Mouse (Mus musculus): ENCODE data around the gene Prl2a1. TPM values are rescaled to one million over a fixed set of nuclear protein-coding genes. Genes with fewer than 3 reads are reported as not detected.
"Not testable (repeated sequence)": the region's sequence is repeated elsewhere in the genome, so short reads cannot be mapped to it uniquely, and the experiment has no call there.

Gene Prl2a1
- not detected in 2 replicates for polyA plus RNA-seq (2015; fragmentation: Nextera tagmentation; extraction: Ambion mirVana)

DNA sequence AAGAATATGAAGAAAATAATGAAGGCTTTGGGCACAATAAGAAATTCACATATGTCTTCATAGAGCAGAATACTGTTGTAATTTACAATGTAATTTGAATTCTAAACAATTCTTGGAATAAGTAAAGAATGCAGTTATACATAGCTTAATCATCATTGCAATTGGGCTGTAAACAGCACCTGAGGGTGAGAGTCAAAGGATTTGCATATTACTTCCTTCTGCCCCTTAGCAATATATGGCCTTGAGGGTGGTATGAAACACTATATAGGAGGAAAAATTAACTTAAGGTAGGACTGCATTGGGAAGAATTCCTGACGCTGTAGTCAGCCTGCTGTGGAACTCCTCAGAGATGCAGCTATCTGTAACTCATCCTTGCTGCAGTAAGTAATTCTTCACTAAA is at the start of gene Prl2a1:
Gene Prl2a1 (plus strand): TSS at position 301 of the 400 bp plus-strand sequence.
- no peaks in the 10 kb centered on the region for H3K36me3 ChIP-seq
- H3K9ac ChIP-seq: no peak within 1 kb of the TSS
- 89% methylated on average over 1 of the region's 1 CpGs for WGBS
- H3K27me3 ChIP-seq (replicated peaks): no peaks in the 10 kb centered on the region
- H3K4me2 ChIP-seq: no peak within 1 kb of the TSS
- no peaks in the 10 kb centered on the region for H3K4me1 ChIP-seq
- no peak within 1 kb of the TSS for H3K4me3 ChIP-seq (replicated peaks)
- no peak within 1 kb of the TSS for H3K27ac ChIP-seq
- H3K9me3 ChIP-seq: no peaks in the 10 kb centered on the region
- no peak for ATAC-seq (ENCODE audit: insufficient read depth, low FRiP score, low read depth)

DNA sequence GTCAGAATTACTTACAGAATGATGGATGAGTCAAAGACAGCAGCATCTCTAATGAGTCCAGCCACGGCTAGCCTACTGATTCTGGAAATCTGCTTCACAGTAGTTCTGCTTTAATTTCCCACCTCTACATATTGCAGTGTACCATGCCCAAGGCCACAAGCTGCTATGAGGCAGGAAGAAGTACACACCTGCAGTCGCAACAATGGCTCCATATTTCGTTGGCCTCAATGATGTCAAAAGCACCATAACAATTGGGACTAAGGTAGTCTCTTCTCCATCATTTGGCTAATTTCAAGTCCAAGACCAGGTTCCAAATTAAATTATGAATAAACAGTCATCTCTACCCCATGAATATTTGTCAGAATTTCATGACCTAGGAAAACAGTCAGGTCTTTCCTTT is 20.8 kb upstream of the Prl2a1 start, which contains the start of gene Prl7c1:
Gene Prl7c1 (minus strand): TSS at position 101 of the 400 bp plus-strand sequence.
- not testable (repeated sequence) for H3K9ac ChIP-seq; H3K9me3 ChIP-seq; H3K27me3 ChIP-seq (replicated peaks); ATAC-seq (ENCODE audit: insufficient read depth, low FRiP score, low read depth); H3K4me3 ChIP-seq (replicated peaks); H3K4me2 ChIP-seq; H3K4me1 ChIP-seq; H3K36me3 ChIP-seq; H3K27ac ChIP-seq
- 85% methylated on average over 3 of the region's 3 CpGs for WGBS

DNA sequence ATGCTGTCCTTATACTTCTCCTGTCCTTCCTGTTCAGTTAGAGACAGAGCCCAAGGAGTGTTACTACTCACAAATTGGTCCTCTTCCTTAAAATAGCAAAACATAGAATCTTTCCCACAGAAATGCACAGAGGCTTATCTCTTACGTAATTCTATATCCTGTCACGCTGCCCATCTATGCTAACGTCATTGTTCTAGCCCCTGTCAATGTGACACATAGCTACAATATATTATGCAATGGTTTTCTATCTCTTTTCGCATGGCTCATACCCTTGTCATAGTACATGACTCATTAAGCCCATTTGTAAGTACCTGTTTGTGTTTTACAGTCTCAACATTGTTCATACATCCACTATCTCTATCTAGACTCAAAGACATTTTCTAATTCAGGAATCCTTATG is 2.2 kb upstream of the Prl2a1 start:
- H3K9me3 ChIP-seq: no peaks in the 10 kb centered on the region
- 78% methylated on average over 4 of the region's 4 CpGs for WGBS
- no peak overlapping the region for H3K27ac ChIP-seq
- no peak overlapping the region for H3K9ac ChIP-seq
- ATAC-seq (ENCODE audit: insufficient read depth, low FRiP score, low read depth): no peak
- no peaks in the 10 kb centered on the region for H3K27me3 ChIP-seq (replicated peaks)
- no peak overlapping the region for H3K4me2 ChIP-seq
- no peaks in the 10 kb centered on the region for H3K36me3 ChIP-seq
- no peak overlapping the region for H3K4me3 ChIP-seq (replicated peaks)
- no peaks in the 10 kb centered on the region for H3K4me1 ChIP-seq

DNA sequence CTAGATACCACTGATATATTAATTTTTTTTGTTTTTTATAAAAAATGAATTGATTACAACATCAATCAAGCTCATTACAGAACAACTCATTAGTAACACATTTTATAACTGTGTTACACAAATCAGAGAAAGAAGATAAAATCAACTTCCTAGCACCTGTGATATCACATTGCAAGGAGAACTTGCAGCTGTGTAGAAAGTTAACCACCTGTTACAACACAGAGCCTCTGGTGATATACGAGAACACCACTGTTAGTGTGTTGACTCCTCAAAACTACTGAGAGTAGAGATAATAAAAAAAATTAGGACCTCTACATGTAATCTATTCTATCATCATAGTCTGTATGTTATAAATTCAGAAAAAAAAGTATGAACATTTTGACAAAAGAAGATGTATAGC is 1.3 kb downstream of the Prl2a1 start:
- Histone ChIP-seq H3K9me3 (no peaks in the 10 kb centered on the region), H3K27me3 (replicated peaks) (no peaks in the 10 kb centered on the region), H3K4me1 (no peaks in the 10 kb centered on the region), H3K4me2 (no peak overlapping the region), H3K4me3 (replicated peaks) (no peak overlapping the region), H3K36me3 (no peaks in the 10 kb centered on the region), H3K9ac (no peak overlapping the region), H3K27ac (no peak overlapping the region)
- WGBS: 72% methylated on average over 1 of the region's 1 CpGs
- no peak for ATAC-seq (ENCODE audit: insufficient read depth, low FRiP score, low read depth)

DNA sequence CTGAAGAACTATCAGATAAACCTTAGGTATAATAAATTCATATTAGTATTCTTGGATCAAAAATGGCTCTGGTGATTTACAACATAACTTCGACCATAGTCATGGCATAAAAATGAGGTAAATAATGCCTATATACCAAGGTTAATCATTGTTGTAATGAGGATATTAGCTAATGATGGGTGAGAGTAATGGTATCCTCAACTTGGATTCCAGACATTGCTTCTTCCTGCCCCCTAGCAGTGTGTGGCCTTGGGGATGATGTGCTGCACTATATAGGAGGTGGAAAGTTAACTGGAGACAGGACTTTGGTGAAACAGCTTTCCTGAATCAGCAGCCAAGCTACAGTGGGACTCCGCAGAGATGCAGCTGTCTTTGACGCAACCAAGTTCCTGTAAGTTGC is 47.6 kb downstream of the Prl2a1 start, which contains the start of gene Prl2c1:
Gene Prl2c1 (plus strand): TSS at position 301 of the 400 bp plus-strand sequence.
- Histone ChIP-seq H3K9ac (no peak within 1 kb of the TSS), H3K4me3 (replicated peaks) (no peak within 1 kb of the TSS), H3K27ac (no peak within 1 kb of the TSS), H3K4me1 (no peaks in the 10 kb centered on the region), H3K36me3 (no peaks in the 10 kb centered on the region), H3K9me3 (no peaks in the 10 kb centered on the region), H3K27me3 (replicated peaks) (no peaks in the 10 kb centered on the region), H3K4me2 (no peak within 1 kb of the TSS)
- WGBS: 89% methylated on average over 3 of the region's 3 CpGs
- ATAC-seq (ENCODE audit: insufficient read depth, low FRiP score, low read depth): no peak

Other genes starting within 250 kb of the Prl2a1 start
- not detected in 2 replicates for gene Prl8a9, start 237.0 kb upstream of the Prl2a1 start, polyA plus RNA-seq (2015; fragmentation: Nextera tagmentation; extraction: Ambion mirVana)
- gene Prl8a1, start 219.5 kb upstream of the Prl2a1 start, polyA plus RNA-seq (2015; fragmentation: Nextera tagmentation; extraction: Ambion mirVana): not detected in 2 replicates
- not detected in 2 replicates for gene Prl7b1, start 191.1 kb upstream of the Prl2a1 start, polyA plus RNA-seq (2015; fragmentation: Nextera tagmentation; extraction: Ambion mirVana)
- gene Prl7a1, start 159.2 kb upstream of the Prl2a1 start, polyA plus RNA-seq (2015; fragmentation: Nextera tagmentation; extraction: Ambion mirVana): not detected in 2 replicates
- not detected in 2 replicates for gene Prl7a2, start 133.6 kb upstream of the Prl2a1 start, polyA plus RNA-seq (2015; fragmentation: Nextera tagmentation; extraction: Ambion mirVana)
- not detected in 2 replicates for gene Prl7d1, start 84.9 kb upstream of the Prl2a1 start, polyA plus RNA-seq (2015; fragmentation: Nextera tagmentation; extraction: Ambion mirVana)
- not detected in 2 replicates for gene Prl7c1, start 20.9 kb upstream of the Prl2a1 start, polyA plus RNA-seq (2015; fragmentation: Nextera tagmentation; extraction: Ambion mirVana)
- not detected in 2 replicates for gene Prl2c1, start 47.7 kb downstream of the Prl2a1 start, polyA plus RNA-seq (2015; fragmentation: Nextera tagmentation; extraction: Ambion mirVana)
- not detected in 2 replicates for gene Prl4a1, start 214.6 kb downstream of the Prl2a1 start, polyA plus RNA-seq (2015; fragmentation: Nextera tagmentation; extraction: Ambion mirVana)

All from stomach, embryonic 15.5 days (tissue).